Mouse (Mus musculus): ENCODE measurements around the gene Olfml1.

DNA sequence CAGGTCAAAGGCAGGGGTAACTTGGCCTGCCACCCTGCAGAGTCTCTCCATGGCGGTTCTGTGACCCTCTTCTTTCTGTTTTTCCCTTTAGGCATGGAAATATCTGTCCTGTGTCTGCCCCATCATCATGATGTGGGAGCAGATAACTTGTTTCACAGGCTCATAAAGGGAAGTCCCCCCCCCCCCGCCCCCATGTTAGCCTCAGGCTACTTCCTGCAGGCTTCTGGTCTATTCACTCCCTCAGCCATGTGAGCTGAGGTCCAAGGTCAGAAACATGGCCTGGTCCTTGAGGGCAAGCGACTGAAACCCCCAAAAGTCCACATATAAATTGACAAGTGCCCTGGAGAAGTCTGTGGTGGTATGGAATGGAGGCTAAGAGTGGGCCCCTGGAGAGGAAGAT lies 52.9 kb downstream of the Olfml1 start:
- no peak for TF ChIP-seq CTCF (IDR thresholded peaks at IDR 0.05; ENCODE audit: borderline replicate concordance, insufficient read depth, low read length)
- no peak for TF ChIP-seq POLR2A (IDR thresholded peaks at IDR 0.05; ENCODE audit: low read depth, low read length)

Measured in embryonic fibroblast, embryonic 13.5 days (primary cell).